Mouse (Mus musculus): ENCODE results near the gene Adprhl2.
A peak's percentile ranks its signal among the peaks of the same experiment; 100 is the strongest.

Adprhl2 gene

DNA sequence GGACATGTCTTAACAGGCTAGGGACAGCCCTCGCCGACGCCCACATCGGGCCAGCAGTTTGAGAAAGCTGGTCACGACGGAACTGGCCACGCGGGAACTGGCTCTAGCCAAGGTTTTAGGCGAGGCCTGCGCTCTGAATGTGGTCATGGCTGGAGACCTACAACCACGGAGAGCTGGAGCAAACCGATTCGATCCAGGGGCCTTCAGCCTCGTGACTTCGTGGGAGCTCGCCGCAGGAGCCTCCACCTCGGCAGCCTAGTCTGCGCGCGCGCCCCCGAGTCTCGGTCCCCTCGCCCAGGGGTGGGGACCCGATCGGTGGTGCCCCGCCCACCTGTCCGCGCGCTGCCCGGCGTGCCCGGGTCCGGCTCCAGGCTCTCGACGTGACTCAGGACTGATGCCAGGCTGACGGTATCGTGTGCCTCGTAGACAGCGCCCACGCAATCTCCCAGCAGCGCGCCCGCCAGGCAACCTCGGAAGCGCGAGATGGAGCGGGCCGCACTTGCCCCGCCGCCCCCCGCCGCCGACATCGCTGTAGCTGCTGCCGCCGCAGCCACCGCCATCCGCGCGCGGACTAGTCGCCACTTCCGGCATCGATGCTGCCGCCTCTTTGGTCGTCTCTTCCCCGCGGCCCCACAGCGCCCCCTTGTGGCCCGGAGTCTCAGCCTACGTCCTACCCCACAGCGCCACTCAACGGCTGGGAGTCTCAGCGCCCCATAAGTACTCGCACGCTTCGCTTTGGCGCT is at the start of gene Adprhl2:
Gene Adprhl2 (minus strand): TSS at position 593 of the 743 bp plus-strand sequence.
- DNase-seq (ENCODE audit: low spot score), result peak; percentile 97

DNA sequence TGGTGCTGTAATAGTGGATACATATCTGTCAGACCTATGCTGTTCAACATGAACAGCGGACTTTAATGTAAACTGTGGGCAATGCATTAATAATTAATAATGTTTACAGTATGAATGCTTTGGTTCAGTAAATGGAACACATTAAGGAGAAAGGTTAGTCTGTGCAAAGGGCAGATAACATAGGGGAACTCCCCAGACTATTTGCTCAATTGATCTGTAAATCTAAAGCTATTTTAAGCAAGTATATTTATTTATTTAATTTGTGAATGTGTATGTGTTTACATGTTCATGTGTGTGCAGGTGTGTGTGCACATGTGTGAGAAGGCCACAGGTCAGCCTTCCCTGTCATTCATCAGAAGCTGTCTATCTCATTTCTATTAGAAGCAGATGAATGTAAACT is 38.6 kb upstream of the Adprhl2 start:
- DNase-seq (ENCODE audit: low spot score), result no peak

DNA sequence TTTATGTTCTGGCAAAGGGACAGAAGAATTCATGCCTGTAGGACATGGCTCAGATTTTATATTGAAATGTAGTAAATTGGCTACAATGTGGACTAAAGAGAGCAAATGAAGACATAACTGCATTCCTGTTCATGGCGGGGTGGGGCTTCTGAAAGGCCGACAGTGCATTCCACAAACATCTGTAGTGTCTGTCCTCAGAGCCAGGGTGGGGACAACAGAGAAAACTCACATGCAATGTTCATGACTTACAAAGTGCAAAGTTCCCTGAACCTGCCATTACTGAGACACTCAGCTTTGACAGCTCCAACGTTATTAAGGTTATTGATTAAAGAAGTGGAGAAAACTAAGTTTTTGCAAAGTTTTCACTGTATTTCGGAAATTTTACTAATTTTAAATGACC is 21.9 kb upstream of the Adprhl2 start:
- no peak for DNase-seq (ENCODE audit: low spot score)

DNA sequence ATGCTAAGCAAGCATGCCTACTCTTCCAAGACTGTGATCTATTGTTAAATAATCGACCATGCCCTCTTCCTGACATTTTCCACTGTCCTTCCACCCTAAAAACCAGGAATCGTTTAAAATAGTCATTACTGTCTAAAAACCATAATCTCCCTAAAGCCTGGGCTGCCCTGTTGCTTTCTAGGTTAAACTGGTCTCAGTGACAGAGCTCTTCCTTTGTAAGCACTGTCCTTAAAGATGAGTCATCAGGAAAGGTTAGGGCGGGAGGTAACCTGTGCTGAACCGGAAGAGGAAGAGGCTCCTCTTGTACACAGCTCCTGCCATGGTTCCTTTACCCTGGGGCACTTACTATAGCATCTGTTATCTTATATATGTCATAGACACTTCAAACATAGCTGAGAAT is 18.0 kb upstream of the Adprhl2 start:
- no peak for DNase-seq (ENCODE audit: low spot score)

DNA sequence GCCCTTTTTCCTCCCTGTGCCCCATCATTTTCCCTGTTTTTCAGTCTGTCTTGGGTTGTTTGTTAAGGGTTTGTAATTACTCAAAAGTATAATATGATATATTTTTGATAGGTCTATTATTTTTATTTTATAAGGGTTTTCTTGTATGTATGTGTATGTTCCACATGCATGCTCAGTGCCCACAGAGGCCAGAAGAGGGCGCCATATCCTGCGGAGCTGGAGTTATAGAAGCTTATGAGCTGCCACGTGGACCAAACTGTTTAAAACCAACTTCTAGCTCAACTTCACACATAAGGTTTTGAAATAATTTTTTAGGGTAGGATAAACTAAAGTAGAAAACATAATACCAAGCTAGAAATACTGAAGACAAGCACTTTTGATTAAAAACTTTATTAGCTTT is 10.9 kb upstream of the Adprhl2 start:
- DNase-seq (ENCODE audit: low spot score), result no peak

DNA sequence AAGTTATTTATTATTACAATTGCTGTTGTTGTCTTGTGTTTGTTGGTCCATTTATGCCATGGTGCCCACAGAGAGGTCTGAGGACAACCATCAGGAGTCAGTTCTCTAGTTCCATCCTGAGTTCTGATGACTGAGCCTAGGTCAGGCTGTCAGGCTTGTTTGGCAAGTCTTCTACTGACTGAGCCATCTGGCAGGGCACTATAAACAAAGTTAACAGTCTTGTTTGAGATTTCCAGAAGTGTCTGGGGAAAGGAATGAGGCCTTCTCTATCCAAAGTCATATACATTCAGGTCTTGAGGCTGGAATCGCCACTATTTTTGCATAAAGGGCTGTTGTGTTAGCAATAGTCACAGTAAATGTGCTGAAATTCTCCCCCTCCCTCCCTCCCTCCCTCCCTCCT is 10.2 kb upstream of the Adprhl2 start:
- DNase-seq (ENCODE audit: low spot score), result no peak

DNA sequence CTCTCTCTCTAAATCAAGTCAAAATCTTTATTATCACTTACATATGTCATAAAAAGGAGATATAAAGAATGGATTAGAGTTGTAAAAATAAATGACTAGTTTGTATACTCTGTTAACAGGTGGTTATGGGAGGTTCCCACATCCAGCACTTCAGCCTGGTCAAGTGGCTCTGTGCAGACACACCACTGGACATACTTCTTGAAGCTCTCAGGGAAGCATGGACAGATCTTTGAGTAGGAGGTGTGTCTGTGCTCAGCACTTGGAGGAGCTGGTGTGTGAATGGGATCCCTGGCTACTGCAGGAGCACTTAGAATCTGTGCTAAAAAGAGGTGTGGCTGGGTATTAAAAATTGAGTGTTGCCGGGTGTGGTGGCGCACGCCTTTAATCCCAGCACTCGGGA is 8.8 kb upstream of the Adprhl2 start:
- no peak for DNase-seq (ENCODE audit: low spot score)

DNA sequence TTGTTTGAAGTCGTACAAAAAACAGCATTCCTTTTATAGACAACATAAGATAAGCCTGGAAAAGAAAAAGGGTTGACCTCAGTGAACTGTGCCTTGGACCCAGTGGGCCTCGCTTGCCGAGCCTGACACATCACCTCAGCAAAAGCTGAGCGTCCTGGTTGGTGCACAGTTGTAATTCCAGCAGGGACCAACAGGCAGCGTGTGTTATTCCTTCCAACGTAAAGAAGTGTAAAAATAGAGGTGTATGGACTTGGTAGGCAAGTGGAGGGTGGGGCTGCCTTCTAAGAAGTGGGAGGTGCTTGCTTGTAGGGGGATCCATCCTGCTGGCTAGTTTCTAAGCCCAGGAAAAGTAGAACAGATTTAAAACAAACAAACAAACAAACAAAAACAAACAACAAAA is 4.5 kb upstream of the Adprhl2 start:
- no peak for DNase-seq (ENCODE audit: low spot score)

DNA sequence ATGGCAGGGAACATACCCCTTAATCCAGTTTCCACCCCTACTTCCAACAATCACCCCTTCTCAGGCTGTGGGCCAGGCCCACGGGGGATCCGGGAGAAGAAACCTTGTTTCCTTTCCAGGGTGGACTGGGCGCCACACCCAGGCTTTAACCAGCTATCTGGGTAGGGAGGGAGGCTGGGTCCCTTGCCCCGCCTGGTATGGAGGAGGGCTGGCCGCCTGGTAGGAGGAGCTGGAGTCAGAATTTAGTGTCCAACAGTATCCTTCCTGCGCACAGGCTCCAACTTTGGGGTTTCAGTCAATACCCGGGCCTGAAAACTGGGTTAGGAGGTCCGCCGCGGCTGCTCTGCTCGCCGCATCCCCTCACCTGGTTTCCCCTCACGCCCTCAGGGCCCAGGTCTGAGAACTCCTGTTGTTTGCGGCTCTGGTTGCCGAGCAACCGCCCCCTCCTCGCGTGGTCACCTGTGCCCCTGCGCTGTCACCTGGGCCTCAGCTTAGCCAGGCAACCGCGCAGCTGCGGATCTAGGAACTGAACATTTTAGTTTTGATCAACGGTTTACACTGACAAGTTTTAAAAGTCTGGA is 3.9 kb upstream of the Adprhl2 start, which contains the start of gene Tekt2:
Gene Tekt2 (minus strand): TSS at position 408 of the 581 bp plus-strand sequence.
- no peak for DNase-seq (ENCODE audit: low spot score)

DNA sequence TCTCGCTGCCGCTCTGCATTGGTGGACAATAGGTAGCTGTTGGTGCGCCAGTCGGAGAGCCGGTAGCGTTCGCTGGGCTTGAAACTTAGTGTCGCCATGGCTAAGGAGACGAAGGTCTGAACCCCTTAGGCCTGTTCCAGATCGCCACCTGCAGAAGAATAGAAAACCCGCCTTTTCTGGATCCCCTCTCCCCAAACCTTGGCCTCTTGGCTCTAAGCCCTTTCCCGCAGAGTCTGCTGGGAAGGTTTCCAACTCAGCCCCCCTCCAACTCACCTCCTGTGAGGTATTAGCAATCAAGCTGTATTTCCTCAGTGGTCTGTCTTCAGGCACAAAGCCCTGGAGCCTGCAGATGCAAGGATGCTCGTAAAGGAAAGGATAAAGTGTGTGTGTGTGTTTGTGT is 3.4 kb upstream of the Adprhl2 start:
- no peak for DNase-seq (ENCODE audit: low spot score)

DNA sequence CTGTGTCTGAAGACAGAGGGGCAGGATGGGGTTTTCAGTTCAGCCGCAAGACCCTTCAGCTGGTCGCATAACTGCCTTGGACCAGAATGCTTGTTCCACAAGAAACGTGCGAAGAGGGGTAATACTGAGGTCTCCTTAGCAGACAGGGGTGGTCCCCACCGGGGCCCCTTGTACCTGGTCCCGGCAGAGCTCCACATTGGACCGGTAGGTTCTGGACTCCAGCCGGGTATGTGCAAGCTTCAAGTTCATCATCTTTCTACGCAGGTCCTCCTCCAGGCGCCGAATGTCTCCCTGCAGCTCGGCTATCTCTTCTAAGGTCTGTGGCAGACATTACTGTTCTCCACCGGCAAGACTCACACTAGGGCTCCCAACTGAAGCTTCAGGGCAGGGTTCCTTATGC is 1.1 kb upstream of the Adprhl2 start:
- no peak for DNase-seq (ENCODE audit: low spot score)

DNA sequence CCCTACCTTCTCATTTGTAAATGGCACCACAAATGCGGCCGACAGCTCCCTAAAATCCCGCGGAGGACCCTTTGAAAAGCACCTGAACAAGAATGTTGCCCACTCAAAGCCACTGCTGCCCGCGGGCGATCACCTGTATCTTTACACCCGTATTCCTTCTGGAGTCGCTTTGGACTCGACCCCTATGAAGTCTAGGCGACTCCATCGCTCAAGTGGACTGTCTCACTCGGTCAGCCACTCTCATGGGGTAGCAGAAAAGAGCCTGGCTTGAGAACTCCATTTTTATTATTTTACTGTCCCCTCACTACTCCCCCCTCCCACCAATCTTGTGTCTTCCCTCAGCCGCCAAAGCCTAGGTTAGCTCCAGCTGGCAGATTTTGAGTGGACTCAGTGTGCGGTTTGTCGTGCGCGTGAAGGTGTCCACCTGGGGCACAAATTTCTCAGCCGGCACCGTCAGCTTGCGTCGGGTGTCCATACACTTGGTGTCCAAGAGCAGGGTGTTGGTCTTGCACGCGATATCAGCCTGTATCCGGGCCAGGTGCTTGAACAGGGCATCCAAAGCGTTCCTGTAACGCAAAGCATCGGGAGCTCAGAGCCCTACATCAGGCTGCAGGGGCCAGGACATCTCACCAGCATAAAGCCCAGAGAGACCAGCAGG is 480 bp upstream of the Adprhl2 start:
- no peak for DNase-seq (ENCODE audit: low spot score)

DNA sequence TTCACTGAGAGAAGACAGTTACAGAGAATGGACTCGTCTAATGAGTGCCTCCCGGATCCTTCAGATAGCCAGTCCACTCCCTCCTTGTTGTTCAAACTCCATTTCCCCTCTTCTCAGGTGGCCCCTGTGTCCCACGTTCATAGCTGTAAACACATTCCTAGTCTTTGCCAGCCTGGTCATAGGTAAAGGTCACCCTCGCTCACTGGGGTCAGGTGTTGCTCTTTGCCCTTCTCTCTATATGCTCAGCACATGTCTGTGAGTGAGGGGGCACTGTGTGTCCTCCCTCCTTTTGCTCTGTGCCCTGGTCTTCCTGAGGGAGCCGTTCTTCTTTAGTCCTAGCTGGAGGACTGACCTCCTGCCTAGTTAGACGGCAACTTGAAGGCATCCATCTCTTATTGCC is 1.7 kb downstream of the Adprhl2 start:
- no peak for DNase-seq (ENCODE audit: low spot score)

DNA sequence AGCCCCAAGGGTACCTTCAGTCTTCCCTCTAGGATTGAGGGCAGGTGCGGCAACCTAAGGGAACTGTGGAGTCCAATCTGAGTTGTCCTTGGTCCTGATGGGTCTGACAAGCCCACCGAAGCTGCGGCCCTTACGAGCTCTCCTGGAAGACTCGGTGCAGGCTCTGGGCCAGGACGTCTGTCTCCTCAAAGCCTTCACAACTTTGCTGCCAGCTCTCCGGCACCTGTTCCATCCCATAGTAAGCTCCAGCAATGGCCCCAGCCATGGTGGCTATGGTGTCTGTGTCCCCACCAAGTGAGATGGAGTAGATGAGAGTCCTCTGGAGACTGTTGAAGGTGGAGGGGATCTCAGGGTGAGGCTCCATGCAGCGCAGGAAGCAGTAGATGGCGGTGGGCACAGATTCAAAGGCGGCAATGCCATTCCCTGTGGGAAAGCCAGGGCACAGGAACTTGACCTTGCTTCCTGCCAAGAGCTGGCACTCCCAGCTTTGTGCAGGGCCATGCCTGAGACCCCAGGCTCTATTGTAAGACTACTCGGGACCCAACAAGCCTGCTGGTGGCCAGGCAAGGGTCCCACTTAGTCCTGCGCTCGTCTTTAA is 5.0 kb downstream of the Adprhl2 start:
- no peak for DNase-seq (ENCODE audit: low spot score)

DNA sequence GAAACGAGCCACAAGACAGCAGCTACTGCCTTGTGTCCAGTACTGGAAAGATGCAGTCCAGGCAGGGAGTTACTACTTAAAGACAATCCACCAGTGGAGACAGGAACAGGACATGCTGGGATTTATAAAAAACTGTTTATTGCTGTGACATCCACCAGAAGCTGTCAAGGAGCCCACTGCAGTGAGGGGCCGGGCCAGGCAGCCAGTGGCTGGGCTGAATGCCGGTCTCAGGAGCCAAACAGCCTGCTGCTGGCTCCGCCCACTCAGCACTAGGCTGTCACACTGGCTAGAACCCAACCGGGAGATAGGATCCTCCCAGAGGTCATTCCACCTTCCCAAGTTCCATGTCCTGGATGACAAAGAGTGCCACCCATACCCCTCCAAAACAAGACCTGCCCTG is 5.6 kb downstream of the Adprhl2 start:
- DNase-seq (ENCODE audit: low spot score), result no peak

DNA sequence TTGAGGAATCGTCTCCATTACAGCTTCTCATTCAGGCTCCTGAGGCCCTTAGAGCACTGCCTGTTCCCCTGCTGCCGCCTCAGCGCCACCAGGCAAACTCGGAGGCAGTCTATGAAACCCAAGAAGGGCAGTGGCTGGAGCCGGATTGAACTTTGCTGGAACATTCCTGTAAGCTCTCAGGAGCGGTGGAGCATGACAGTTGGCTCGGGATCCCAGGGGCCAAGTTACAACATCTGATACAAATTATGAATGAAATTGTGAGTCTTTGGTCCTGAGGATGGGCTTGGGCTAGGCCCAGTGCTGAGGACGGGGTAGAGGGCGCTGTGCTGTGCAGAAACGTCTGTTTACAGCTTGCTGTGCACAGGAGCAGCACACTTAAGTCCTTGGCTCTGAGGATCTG is 7.1 kb downstream of the Adprhl2 start:
- DNase-seq (ENCODE audit: low spot score), result no peak

DNA sequence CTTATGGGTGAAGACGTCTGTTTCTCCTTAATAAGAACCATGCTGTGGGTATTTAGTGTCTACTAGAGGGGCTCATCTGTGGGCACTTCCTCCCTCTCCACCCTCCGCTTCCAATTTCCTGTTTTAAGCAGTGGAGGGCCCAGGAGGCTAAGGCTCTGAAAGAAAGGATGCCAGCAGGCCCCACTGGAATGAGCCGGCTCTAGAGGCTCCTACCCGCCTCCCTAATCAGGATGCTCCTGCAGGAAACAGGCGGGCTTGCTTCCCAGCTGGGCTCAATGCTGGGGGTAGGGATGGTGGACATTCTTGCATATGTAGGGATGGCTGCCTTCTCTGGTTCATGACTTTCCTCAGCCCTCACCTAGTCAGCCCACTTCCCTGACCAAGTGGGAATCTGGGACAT is 8.3 kb downstream of the Adprhl2 start:
- DNase-seq (ENCODE audit: low spot score), result no peak

DNA sequence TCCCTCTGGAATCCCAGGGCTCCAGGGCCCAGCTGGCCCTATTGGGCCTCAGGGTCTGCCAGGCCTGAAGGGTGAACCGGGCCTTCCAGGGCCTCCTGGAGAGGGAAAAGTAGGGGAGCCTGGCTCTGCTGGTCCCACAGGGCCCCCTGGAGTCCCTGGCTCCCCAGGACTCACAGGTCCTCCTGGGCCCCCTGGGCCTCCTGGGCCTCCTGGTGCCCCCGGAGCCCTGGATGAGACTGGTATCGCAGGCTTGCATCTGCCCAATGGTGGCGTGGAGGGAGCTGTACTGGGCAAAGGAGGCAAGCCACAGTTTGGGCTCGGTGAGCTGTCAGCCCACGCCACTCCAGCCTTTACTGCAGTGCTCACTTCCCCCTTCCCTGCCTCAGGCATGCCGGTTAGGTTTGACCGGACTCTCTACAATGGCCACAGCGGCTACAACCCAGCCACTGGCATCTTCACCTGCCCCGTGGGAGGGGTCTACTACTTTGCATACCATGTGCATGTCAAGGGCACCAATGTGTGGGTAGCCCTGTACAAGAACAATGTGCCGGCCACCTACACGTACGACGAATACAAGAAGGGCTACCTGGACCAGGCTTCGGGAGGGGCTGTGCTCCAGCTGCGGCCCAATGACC is 9.8 kb downstream of the Adprhl2 start:
- DNase-seq (ENCODE audit: low spot score), result no peak

DNA sequence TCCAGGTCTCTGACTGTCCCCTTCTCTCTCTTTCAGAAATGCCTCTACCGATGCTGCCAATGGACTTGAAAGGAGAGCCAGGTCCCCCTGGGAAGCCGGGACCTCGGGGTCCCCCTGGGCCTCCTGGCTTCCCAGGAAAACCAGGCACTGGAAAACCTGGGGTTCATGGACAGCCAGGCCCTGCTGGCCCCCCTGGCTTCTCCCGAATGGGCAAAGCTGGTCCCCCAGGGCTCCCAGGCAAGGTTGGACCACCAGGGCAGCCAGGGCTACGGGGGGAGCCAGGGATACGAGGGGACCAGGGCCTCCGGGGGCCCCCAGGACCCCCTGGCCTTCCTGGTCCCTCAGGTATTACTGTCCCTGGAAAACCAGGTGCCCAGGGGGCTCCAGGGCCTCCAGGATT is 11.2 kb downstream of the Adprhl2 start:
- no peak for DNase-seq (ENCODE audit: low spot score)

DNA sequence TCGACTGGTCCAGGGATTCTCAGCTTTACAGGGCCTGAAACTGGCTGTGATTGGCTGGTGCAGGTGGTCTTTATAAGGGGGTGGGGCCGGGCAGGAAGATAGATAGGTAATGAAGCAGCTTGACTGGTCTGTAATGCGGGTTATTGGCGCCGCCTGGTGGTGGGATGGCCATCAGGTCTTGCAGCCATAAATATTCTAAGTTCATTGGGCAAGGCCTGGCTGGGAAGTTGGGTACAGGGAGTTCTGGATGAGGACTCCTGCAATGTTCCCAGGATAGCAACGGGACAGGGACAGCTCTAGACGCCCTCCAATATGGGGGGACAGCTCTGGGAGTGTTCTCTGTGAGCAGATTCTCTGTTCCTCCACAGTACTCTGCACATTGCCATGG is 11.6 kb downstream of the Adprhl2 start:
- peak; percentile 58 for DNase-seq (ENCODE audit: low spot score)

DNA sequence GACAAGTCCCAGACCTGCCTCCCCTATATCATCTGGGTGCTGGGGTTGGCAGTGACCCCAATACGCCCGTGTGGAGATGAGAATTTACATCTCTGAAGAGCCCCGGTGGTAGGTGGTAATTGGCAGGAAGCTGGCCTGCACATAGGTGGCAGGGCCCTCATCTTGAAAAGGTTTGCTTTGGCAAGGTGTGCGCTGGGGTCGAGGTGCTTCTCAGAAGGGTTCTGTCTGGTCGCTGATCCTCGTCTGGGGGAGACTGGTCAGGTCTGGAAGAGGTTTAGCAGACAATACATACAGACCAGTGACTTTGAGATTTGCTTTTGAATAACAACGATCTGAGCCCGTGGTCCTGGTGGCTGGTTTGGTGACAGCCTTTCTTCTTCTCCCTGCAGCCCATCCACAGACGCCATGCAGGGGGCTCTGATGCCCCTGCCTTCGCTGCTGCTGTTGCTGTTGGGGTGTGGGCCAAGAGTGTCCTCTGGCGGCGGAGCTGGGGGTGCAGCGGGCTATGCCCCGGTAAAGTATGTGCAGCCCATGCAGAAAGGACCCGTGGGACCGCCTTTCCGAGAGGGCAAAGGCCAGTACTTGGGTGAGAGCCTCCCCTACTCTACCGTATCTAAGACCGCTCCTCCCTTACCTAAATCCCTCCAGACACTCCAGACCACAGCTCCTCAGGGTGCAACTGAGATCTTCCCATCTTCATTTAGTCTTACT is 12.1 kb downstream of the Adprhl2 start:
- DNase-seq (ENCODE audit: low spot score), result no peak

DNA sequence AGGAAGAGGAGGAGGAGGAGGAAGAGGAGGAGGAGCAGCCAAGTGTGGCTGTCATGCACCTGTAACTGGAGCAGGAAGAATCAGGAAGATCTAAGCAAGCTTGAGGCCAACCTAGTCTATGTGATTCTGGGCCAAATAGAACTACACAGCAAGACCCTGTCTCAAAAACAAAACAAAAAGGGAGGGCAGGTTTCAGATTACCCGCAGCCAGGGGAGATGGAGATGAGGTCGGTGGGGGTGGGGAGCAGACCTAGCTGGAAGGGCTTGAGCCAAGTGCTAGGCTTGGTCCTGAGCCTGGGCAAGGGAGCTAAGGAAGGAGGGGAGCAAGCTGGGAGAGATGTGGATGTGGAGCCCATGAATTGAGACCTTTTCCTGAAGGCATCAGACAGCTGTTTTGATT is 14.7 kb downstream of the Adprhl2 start:
- no peak for DNase-seq (ENCODE audit: low spot score)

Measured in spleen, adult 12 weeks (tissue).